8 mouse cellular contexts compared by ENCODE assay signal in the genomic region with DNA sequence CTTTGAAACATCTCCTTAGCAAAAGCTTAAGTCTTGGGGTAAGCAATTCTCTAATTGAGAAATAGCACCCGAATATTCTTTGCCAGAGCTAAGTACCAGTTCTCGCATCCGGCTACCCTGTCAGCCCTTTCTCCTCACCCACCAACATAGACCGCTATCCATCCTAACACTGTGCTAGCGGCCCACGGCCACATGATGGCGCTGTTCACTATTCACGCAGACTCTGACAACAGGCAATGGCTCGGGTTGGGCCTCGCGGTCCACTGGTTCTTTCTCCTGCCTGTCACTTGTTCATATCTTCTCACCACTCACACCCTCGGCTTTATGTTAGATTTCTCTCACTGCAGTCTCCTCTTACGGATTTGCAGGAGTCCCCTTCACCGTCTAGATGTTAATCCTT. TPM values are rescaled to one million over a fixed set of nuclear protein-coding genes. Genes with fewer than 3 reads are reported as not detected.
A peak's percentile ranks its signal among the peaks of the same experiment; 100 is the strongest.
DNase-seq lines count a peak whose midpoint lies in the region; ATAC-seq and TF ChIP-seq lines count a peak whose summit lies in the region.

No protein-coding gene starts in this region.

- no peaks in the 10 kb centered on the region for H3K4me1 ChIP-seq in kidney, embryonic 16.5 days (ENCODE audit: insufficient read depth, low read length)
- peaks cover 9% of the 10 kb centered on the region; the same call in 1 of the 2 replicates for H3K4me1 ChIP-seq in E14TG2a.4 (replicated peaks; ENCODE audit: low read depth, low read length)
- no peaks in the 10 kb centered on the region for H3K4me1 ChIP-seq in bone marrow, adult 2 months (ENCODE audit: control insufficient read depth, insufficient read depth, low read length)
- no peaks in the 10 kb centered on the region for H3K4me1 ChIP-seq in limb, embryonic 11.5 days (ENCODE audit: control insufficient read depth, insufficient read depth, low read length)
- no peaks in the 10 kb centered on the region for H3K4me1 ChIP-seq in forebrain, embryonic 16.5 days (replicated peaks; ENCODE audit: control insufficient read depth, insufficient read depth, low read length)

- 0 out of 2 replicates have a peak, but pooled peaks cover 3% of the 10 kb centered on the region for H3K9me3 ChIP-seq in kidney, embryonic 16.5 days (ENCODE audit: low read length)
- H3K9me3 ChIP-seq in E14TG2a.4 (ENCODE audit: low read length), result no peaks in the 10 kb centered on the region
- H3K9me3 ChIP-seq in limb, embryonic 11.5 days (ENCODE audit: control insufficient read depth, low read length), result no peaks in the 10 kb centered on the region
- no peaks in the 10 kb centered on the region for H3K9me3 ChIP-seq in forebrain, embryonic 16.5 days (ENCODE audit: control insufficient read depth, low read length)

- H3K36me3 ChIP-seq in kidney, embryonic 16.5 days (ENCODE audit: insufficient read depth, low read length), result no peaks in the 10 kb centered on the region
- no peaks in the 10 kb centered on the region for H3K36me3 ChIP-seq in E14TG2a.4 (ENCODE audit: insufficient read depth, low read length)
- no peaks in the 10 kb centered on the region for H3K36me3 ChIP-seq in limb, embryonic 11.5 days (ENCODE audit: control insufficient read depth, insufficient read depth, low read length)
- no peaks in the 10 kb centered on the region for H3K36me3 ChIP-seq in forebrain, embryonic 16.5 days (ENCODE audit: control insufficient read depth, insufficient read depth)

- TF ChIP-seq CTCF in E14TG2a.4 (conservative IDR thresholded peaks at IDR 0.05; ENCODE audit: low read length), result peak; percentile 80
- TF ChIP-seq CTCF in bone marrow, adult 2 months (IDR thresholded peaks at IDR 0.05; ENCODE audit: control insufficient read depth, insufficient read depth, low read length), result peak; percentile 76

- H3K27me3 ChIP-seq in kidney, embryonic 16.5 days (ENCODE audit: insufficient read depth, low read length), result no peaks in the 10 kb centered on the region
- no peaks in the 10 kb centered on the region for H3K27me3 ChIP-seq in E14TG2a.4 (ENCODE audit: insufficient read depth, low read length)
- no peaks in the 10 kb centered on the region for H3K27me3 ChIP-seq in limb, embryonic 11.5 days (ENCODE audit: control insufficient read depth, insufficient read depth, low read length)
- no peaks in the 10 kb centered on the region for H3K27me3 ChIP-seq in forebrain, embryonic 16.5 days (replicated peaks; ENCODE audit: control insufficient read depth, insufficient read depth, low read length)

- no peak overlapping the region for H3K9ac ChIP-seq in kidney, embryonic 16.5 days (replicated peaks; ENCODE audit: low read length)
- no peak overlapping the region for H3K9ac ChIP-seq in limb, embryonic 11.5 days (ENCODE audit: low read length)
- no peak overlapping the region for H3K9ac ChIP-seq in forebrain, embryonic 16.5 days (replicated peaks; ENCODE audit: low read depth, low read length)

- peak; percentile 29 for DNase-seq in kidney, adult 11 months
- DNase-seq in frontal cortex, postnatal 36 days (ENCODE audit: low spot score in 2 of 2), result peak; percentile 8 to 37
- DNase-seq in limb, embryonic 11.5 days (ENCODE audit: low spot score), result peak; percentile 54
- peak; percentile 52 for DNase-seq in ovary, postnatal 14 days (ENCODE audit: low spot score)

- H3K4me2 ChIP-seq in kidney, embryonic 16.5 days (replicated peaks; ENCODE audit: low read depth, low read length), result no peak overlapping the region
- no peak overlapping the region for H3K4me2 ChIP-seq in limb, embryonic 11.5 days (ENCODE audit: low read depth, severe bottlenecking)
- no peak overlapping the region for H3K4me2 ChIP-seq in forebrain, embryonic 16.5 days (ENCODE audit: low read length)

- TF ChIP-seq POLR2A in bone marrow, adult 2 months (IDR thresholded peaks at IDR 0.05; ENCODE audit: borderline replicate concordance, control insufficient read depth, low read depth, low read length), result no peak

- ATAC-seq in kidney, embryonic 16.5 days (ENCODE audit: low FRiP score, low TSS enrichment), result no peak
- ATAC-seq in limb, embryonic 11.5 days (ENCODE audit: insufficient number of reproducible peaks, low FRiP score, low TSS enrichment, low read depth), result no peak
- no peak for ATAC-seq in forebrain, embryonic 16.5 days

- WGBS in kidney, embryonic 16.5 days, result 54% methylated on average over 14 of the region's 14 CpGs
- 56% methylated on average over 14 of the region's 14 CpGs for WGBS in bone marrow, adult 2 months
- whole genome bisulfite sequencing in limb, embryonic 11.5 days, result 51% methylated on average over 14 of the region's 14 CpGs
- 57% methylated on average over 14 of the region's 14 CpGs for WGBS in forebrain, embryonic 16.5 days

- no peak overlapping the region for H3K27ac ChIP-seq in kidney, embryonic 16.5 days (ENCODE audit: low read length)
- H3K27ac ChIP-seq in bone marrow, adult 2 months (ENCODE audit: control insufficient read depth, insufficient read depth, low read depth, low read length, poor library complexity), result no peak overlapping the region
- H3K27ac ChIP-seq in limb, embryonic 11.5 days (replicated peaks; ENCODE audit: low read depth, low read length), result no peak overlapping the region
- no peak overlapping the region for H3K27ac ChIP-seq in forebrain, embryonic 16.5 days (ENCODE audit: low read length)

- H3K4me3 ChIP-seq in kidney, embryonic 16.5 days (ENCODE audit: low read length), result no peak overlapping the region
- H3K4me3 ChIP-seq in E14TG2a.4 (replicated peaks; ENCODE audit: low read length), result no peak overlapping the region
- no peak overlapping the region for H3K4me3 ChIP-seq in bone marrow, adult 2 months (replicated peaks; ENCODE audit: control insufficient read depth, low read depth, low read length)
- H3K4me3 ChIP-seq in limb, embryonic 11.5 days (ENCODE audit: low read depth, low read length), result no peak overlapping the region
- no peak overlapping the region for H3K4me3 ChIP-seq in forebrain, embryonic 16.5 days (replicated peaks; ENCODE audit: low read length)

RNA-seq across cellular contexts. Expression of a gene that starts 14.7 kb away (rescaled TPM):
- 43.0 and 47.5 TPM in 2 replicates for polyA plus RNA-seq in kidney, embryonic 16.5 days (2015; fragmentation: Nextera tagmentation; extraction: Ambion mirVana)
- polyA plus RNA-seq in bone marrow, adult 2 months (2011; ENCODE audit: insufficient read depth, insufficient read length, low replicate concordance, missing spikeins), result 39.5 and 41.6 TPM in 2 replicates
- 23.9 and 25.9 TPM in 2 replicates for polyA plus RNA-seq in limb, embryonic 11.5 days (2014; fragmentation: Nextera tagmentation; extraction: Ambion mirVana)
- 32.2 and 34.0 TPM in 2 replicates for polyA plus RNA-seq in forebrain, embryonic 16.5 days (2015; fragmentation: Nextera tagmentation; extraction: Ambion mirVana)

RNA-seq across cellular contexts. Expression of a gene that starts 28.0 kb away (rescaled TPM):
- polyA plus RNA-seq in kidney, embryonic 16.5 days (2015; fragmentation: Nextera tagmentation; extraction: Ambion mirVana), result 18.0 and 24.6 TPM in 2 replicates
- 2.2 TPM in 1 of 2 replicates, not detected in the other for polyA plus RNA-seq in bone marrow, adult 2 months (2011; ENCODE audit: insufficient read depth, insufficient read length, low replicate concordance, missing spikeins)
- 0.09 TPM in 1 of 2 replicates, not detected in the other for polyA plus RNA-seq in limb, embryonic 11.5 days (2014; fragmentation: Nextera tagmentation; extraction: Ambion mirVana)
- polyA plus RNA-seq in forebrain, embryonic 16.5 days (2015; fragmentation: Nextera tagmentation; extraction: Ambion mirVana), result 0.22 and 0.26 TPM in 2 replicates

RNA-seq across cellular contexts. Expression of a gene that starts 32.5 kb away (rescaled TPM):
- polyA plus RNA-seq in kidney, embryonic 16.5 days (2015; fragmentation: Nextera tagmentation; extraction: Ambion mirVana), result 69.2 and 79.2 TPM in 2 replicates
- 84.0 and 115 TPM in 2 replicates for polyA plus RNA-seq in bone marrow, adult 2 months (2011; ENCODE audit: insufficient read depth, insufficient read length, low replicate concordance, missing spikeins)
- polyA plus RNA-seq in limb, embryonic 11.5 days (2014; fragmentation: Nextera tagmentation; extraction: Ambion mirVana), result 44.1 and 55.8 TPM in 2 replicates
- 44.7 and 45.3 TPM in 2 replicates for polyA plus RNA-seq in forebrain, embryonic 16.5 days (2015; fragmentation: Nextera tagmentation; extraction: Ambion mirVana)

RNA-seq across cellular contexts. Expression of a gene that starts 37.5 kb away (rescaled TPM):
- 78.9 and 83.6 TPM in 2 replicates for polyA plus RNA-seq in kidney, embryonic 16.5 days (2015; fragmentation: Nextera tagmentation; extraction: Ambion mirVana)
- 10.7 and 16.2 TPM in 2 replicates for polyA plus RNA-seq in bone marrow, adult 2 months (2011; ENCODE audit: insufficient read depth, insufficient read length, low replicate concordance, missing spikeins)
- 109 and 120 TPM in 2 replicates for polyA plus RNA-seq in limb, embryonic 11.5 days (2014; fragmentation: Nextera tagmentation; extraction: Ambion mirVana)
- polyA plus RNA-seq in forebrain, embryonic 16.5 days (2015; fragmentation: Nextera tagmentation; extraction: Ambion mirVana), result 27.4 and 29.1 TPM in 2 replicates

RNA-seq across cellular contexts. Expression of a gene that starts 41.3 kb away (rescaled TPM):
- not detected in 2 replicates for polyA plus RNA-seq in kidney, embryonic 16.5 days (2015; fragmentation: Nextera tagmentation; extraction: Ambion mirVana)
- not detected in 2 replicates for polyA plus RNA-seq in bone marrow, adult 2 months (2011; ENCODE audit: insufficient read depth, insufficient read length, low replicate concordance, missing spikeins)
- polyA plus RNA-seq in limb, embryonic 11.5 days (2014; fragmentation: Nextera tagmentation; extraction: Ambion mirVana), result 0.09 TPM in 1 of 2 replicates, not detected in the other
- polyA plus RNA-seq in forebrain, embryonic 16.5 days (2015; fragmentation: Nextera tagmentation; extraction: Ambion mirVana), result 0.25 TPM in 1 of 2 replicates, not detected in the other
